8 mouse cellular contexts compared by ENCODE assay signal in the genomic region with DNA sequence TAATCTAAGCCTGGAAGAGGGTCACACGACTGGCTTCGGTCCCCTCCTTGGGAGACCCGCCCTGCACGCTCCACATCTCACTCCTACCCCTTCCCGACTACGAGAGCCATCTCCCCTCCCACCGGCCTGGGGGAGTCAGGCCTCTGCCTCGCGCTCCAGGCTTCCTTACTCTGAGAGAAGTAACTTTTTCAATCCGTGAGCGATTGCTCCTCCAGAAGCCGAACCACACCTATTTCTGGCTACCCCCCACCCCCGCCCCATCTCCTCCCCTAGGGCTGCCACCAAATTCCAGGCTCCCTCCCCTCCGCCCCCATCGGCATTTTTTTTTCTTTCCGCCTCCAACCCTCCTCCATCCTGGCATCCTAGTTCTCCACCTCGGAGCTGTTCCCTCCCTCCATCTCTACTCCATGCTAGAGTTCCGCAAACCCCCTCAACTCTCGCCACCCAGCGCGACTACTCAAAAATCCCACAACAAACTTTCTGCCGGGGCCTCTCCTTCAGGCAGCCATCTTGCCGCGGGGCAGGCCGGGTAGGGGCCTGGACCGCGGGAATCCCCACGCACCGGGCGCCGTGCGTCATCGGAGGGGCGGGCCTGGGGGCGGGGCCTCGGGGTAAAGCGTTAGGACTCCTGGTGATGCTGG. TPM values are rescaled to one million over a fixed set of nuclear protein-coding genes. Genes with fewer than 3 reads are reported as not detected.
DNase-seq lines count a peak whose midpoint lies in the region; ATAC-seq lines count a peak whose summit lies in the region.

A gene (minus strand): TSS at position 544 of the 641 bp plus-strand sequence.

- H3K36me3 ChIP-seq in embryonic facial prominence, embryonic 10.5 days (replicated peaks), result peaks cover 35% of the 10 kb centered on the region
- H3K36me3 ChIP-seq in intestine, embryonic 16.5 days (ENCODE audit: control insufficient read depth, insufficient read depth, low read length), result no peaks in the 10 kb centered on the region; the same call in 1 of the 2 replicates
- peaks cover 33% of the 10 kb centered on the region for H3K36me3 ChIP-seq in limb, embryonic 12.5 days
- H3K36me3 ChIP-seq in midbrain, embryonic 14.5 days (ENCODE audit: control insufficient read depth, insufficient read depth, low read length), result peaks cover 4% of the 10 kb centered on the region; the same call in 1 of the 2 replicates

- peak within 1 kb of the TSS; percentile 84 for H3K9ac ChIP-seq in intestine, embryonic 16.5 days (ENCODE audit: low read depth, low read length)
- H3K9ac ChIP-seq in limb, embryonic 12.5 days (replicated peaks), result peak within 1 kb of the TSS; percentile 84
- H3K9ac ChIP-seq in midbrain, embryonic 14.5 days (replicated peaks; ENCODE audit: low read length), result peak within 1 kb of the TSS; percentile 67

- H3K4me1 ChIP-seq in embryonic facial prominence, embryonic 10.5 days, result peaks cover 59% of the 10 kb centered on the region
- peaks cover 15% of the 10 kb centered on the region for H3K4me1 ChIP-seq in intestine, embryonic 16.5 days (ENCODE audit: control insufficient read depth, insufficient read depth, low read length)
- peaks cover 40% of the 10 kb centered on the region for H3K4me1 ChIP-seq in limb, embryonic 12.5 days (replicated peaks)
- peaks cover 7% of the 10 kb centered on the region; the same call in 1 of the 2 replicates for H3K4me1 ChIP-seq in midbrain, embryonic 14.5 days (ENCODE audit: control insufficient read depth, insufficient read depth, low read length)

- WGBS in embryonic facial prominence, embryonic 10.5 days, result under 1% methylated on average over 37 of the region's 37 CpGs
- 1% methylated on average over 37 of the region's 37 CpGs for WGBS in intestine, embryonic 16.5 days
- WGBS in limb, embryonic 12.5 days, result under 1% methylated on average over 37 of the region's 37 CpGs
- under 1% methylated on average over 37 of the region's 37 CpGs for WGBS in midbrain, embryonic 14.5 days

- no peaks in the 10 kb centered on the region for H3K27me3 ChIP-seq in embryonic facial prominence, embryonic 10.5 days (replicated peaks; ENCODE audit: low read depth, poor library complexity, severe bottlenecking)
- no peaks in the 10 kb centered on the region for H3K27me3 ChIP-seq in intestine, embryonic 16.5 days (replicated peaks; ENCODE audit: control insufficient read depth, insufficient read depth, low read length)
- H3K27me3 ChIP-seq in limb, embryonic 12.5 days, result no peaks in the 10 kb centered on the region; the same call in 1 of the 2 replicates
- H3K27me3 ChIP-seq in midbrain, embryonic 14.5 days (ENCODE audit: control insufficient read depth, insufficient read depth, low read length), result no peaks in the 10 kb centered on the region

- peak; percentile 97 for ATAC-seq in intestine, embryonic 16.5 days
- peak; percentile 94 for ATAC-seq in limb, embryonic 12.5 days (ENCODE audit: insufficient number of reproducible peaks, insufficient read depth, low FRiP score, low TSS enrichment, low read depth)
- ATAC-seq in midbrain, embryonic 14.5 days (ENCODE audit: low FRiP score, low TSS enrichment), result peak; percentile 98

- DNase-seq in 3T3-L1 (ENCODE audit: low read depth, low spot score), result peak; percentile 90
- peak; percentile 95 for DNase-seq in adrenal gland, postnatal 14 days
- peak; percentile 97 for DNase-seq in embryonic facial prominence, embryonic 10.5 days (ENCODE audit: low spot score)
- DNase-seq in gonadal fat pad, adult 2 months (ENCODE audit: low read depth), result no peak
- DNase-seq in midbrain, embryonic 14.5 days, result peak; percentile 95
- DNase-seq in spleen, adult 12 weeks (ENCODE audit: low spot score), result peak; percentile 67

- peak within 1 kb of the TSS; percentile 90 for H3K4me3 ChIP-seq in embryonic facial prominence, embryonic 10.5 days
- peak within 1 kb of the TSS; percentile 72 for H3K4me3 ChIP-seq in intestine, embryonic 16.5 days (ENCODE audit: low read length)
- H3K4me3 ChIP-seq in limb, embryonic 12.5 days (replicated peaks), result peak within 1 kb of the TSS; percentile 74
- H3K4me3 ChIP-seq in midbrain, embryonic 14.5 days (replicated peaks; ENCODE audit: low read depth, low read length), result peak within 1 kb of the TSS; percentile 63

- peak within 1 kb of the TSS; percentile 92 for H3K27ac ChIP-seq in embryonic facial prominence, embryonic 10.5 days (replicated peaks)
- peak within 1 kb of the TSS; percentile 80 for H3K27ac ChIP-seq in intestine, embryonic 16.5 days (ENCODE audit: low read length)
- peak within 1 kb of the TSS; percentile 96 for H3K27ac ChIP-seq in limb, embryonic 12.5 days
- peak within 1 kb of the TSS; percentile 63 for H3K27ac ChIP-seq in midbrain, embryonic 14.5 days (replicated peaks; ENCODE audit: low read depth, low read length)

- H3K4me2 ChIP-seq in intestine, embryonic 16.5 days (ENCODE audit: low read depth, low read length), result peak within 1 kb of the TSS; percentile 78
- peak within 1 kb of the TSS; percentile 90 for H3K4me2 ChIP-seq in limb, embryonic 12.5 days
- peak within 1 kb of the TSS; percentile 79 for H3K4me2 ChIP-seq in midbrain, embryonic 14.5 days (ENCODE audit: low read length)

- no peaks in the 10 kb centered on the region for H3K9me3 ChIP-seq in embryonic facial prominence, embryonic 10.5 days
- no peaks in the 10 kb centered on the region for H3K9me3 ChIP-seq in intestine, embryonic 16.5 days (ENCODE audit: control insufficient read depth, low read length)
- H3K9me3 ChIP-seq in limb, embryonic 12.5 days, result no peaks in the 10 kb centered on the region
- no peaks in the 10 kb centered on the region for H3K9me3 ChIP-seq in midbrain, embryonic 14.5 days (ENCODE audit: control insufficient read depth, low read length)

RNA-seq across cellular contexts. Expression of the gene that starts here (rescaled TPM):
- 44.1 and 44.2 TPM in 2 replicates for total RNA-seq in adrenal gland, postnatal 14 days (2021)
- 60.2 and 62.6 TPM in 2 replicates for polyA plus RNA-seq in embryonic facial prominence, embryonic 10.5 days (2016; fragmentation: Nextera tagmentation; extraction: Ambion mirVana)
- polyA plus RNA-seq in gonadal fat pad, adult 2 months (2012; rRNA removed), result 28.1 and 29.4 TPM in 2 replicates
- 27.0 and 29.6 TPM in 2 replicates for polyA plus RNA-seq in intestine, embryonic 16.5 days (2015; fragmentation: Nextera tagmentation; extraction: Ambion mirVana)
- 59.9 and 62.8 TPM in 2 replicates for polyA plus RNA-seq in limb, embryonic 12.5 days (2016; fragmentation: Nextera tagmentation; extraction: Ambion mirVana)
- 23.5 and 24.1 TPM in 2 replicates for polyA plus RNA-seq in midbrain, embryonic 14.5 days (2014; fragmentation: Nextera tagmentation; extraction: Ambion mirVana)
